Mouse (Mus musculus) megakaryocyte, embryonic 14.5 days (primary cell): ENCODE results near the gene Ccdc122. TPM values are rescaled to one million over a fixed set of nuclear protein-coding genes. Genes with fewer than 3 reads are reported as not detected.

ENCODE experiments used
- H3K27me3 ChIP-seq: replicated peaks from 2 replicates; pipeline ENCODE3; 2012; ENCODE audit warnings: inconsistent platforms
- H3K36me3 ChIP-seq: replicated peaks from 2 replicates; pipeline ENCODE3; 2012; ENCODE audit warnings: low read length, inconsistent platforms, mixed read lengths
- H3K4me1 ChIP-seq: 2 replicates; pipeline ENCODE4 v1.6.1; 2012; ENCODE audit warnings: inconsistent platforms
- H3K4me3 ChIP-seq: replicated peaks from 2 replicates; pipeline ENCODE3; 2012; ENCODE audit warnings: moderate library complexity, mild to moderate bottlenecking, inconsistent platforms
- H3K9me3 ChIP-seq: 2 replicates; pipeline ENCODE4 v1.6.1; 2012; ENCODE audit warnings: inconsistent platforms
- FLI1 ChIP-seq: IDR thresholded peaks from 2 replicates; pipeline ENCODE4 v1.6.1; 2012; ENCODE audit warnings: low read length, inconsistent platforms, mixed read lengths
- GATA1 ChIP-seq: IDR thresholded peaks from 3 replicates; pipeline ENCODE4 v1.6.1; 2012; ENCODE audit warnings: mixed read lengths, low read length, inconsistent platforms, borderline replicate concordance
- polyA plus RNA-seq: library from polyadenylated mRNA; stranded (reverse); fragments of >175 nt; gene quantifications from 2 replicates; pipeline ENCODE4 v1.2.3, GENCODE M21; 2012; ENCODE audit warnings: low replicate concordance; ENCODE audit not compliant: insufficient read depth

The Ccdc122 gene
- polyA plus RNA-seq, 1 experiment: 1.2 TPM

DNA sequence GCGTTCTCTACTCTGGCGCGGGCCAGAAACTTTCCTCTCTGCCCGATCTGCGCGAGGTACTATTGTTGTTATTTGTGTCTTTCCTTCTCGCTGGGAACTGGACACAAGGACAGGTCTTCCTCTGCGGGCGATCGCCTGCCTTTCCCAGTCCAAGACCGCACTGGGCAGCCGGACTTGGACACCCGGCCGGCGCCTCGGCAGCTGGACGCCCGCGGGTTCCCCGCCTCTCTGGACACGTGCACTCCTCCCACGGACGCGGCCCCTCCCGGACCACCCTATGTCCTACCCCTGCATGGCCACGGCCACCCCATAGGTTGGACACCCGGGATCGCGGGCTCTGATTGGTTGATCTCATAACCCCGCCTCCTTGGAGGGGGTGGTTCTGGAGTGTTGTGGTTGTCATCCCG is 120.9 kb downstream of the Ccdc122 start:
- H3K36me3 ChIP-seq: no peaks in the 10 kb centered on the region
- H3K4me1 ChIP-seq: peaks cover 19% of the 10 kb centered on the region
- H3K9me3 ChIP-seq: no peaks in the 10 kb centered on the region; the same call in 1 of the 2 replicates
- H3K4me3 ChIP-seq: peak overlapping the region; percentile 86
- TF ChIP-seq GATA1 (no peak), FLI1 (no peak)
- peaks cover 67% of the 10 kb centered on the region for H3K27me3 ChIP-seq

DNA sequence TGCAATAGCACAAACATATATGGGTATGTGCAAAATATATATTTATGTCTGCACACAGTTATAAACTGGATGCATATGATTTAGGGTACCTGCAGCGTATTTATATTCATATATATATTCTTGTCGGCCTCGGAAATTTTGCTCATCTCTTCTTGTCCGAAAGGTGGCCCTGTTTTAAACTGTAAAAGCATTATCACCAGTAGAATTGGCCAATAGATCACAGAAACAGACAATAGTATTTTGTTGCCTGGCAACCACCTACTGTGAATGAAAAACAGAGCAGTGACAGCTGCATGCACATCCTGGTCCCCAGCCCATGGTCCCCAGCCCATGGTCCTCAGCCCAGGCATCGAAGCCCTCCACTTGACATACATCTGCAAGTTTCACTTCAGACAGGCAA is 122.8 kb downstream of the Ccdc122 start:
- Histone ChIP-seq H3K9me3 (no peaks in the 10 kb centered on the region; the same call in 1 of the 2 replicates), H3K27me3 (peaks cover 69% of the 10 kb centered on the region), H3K36me3 (no peaks in the 10 kb centered on the region), H3K4me1 (peaks cover 19% of the 10 kb centered on the region), H3K4me3 (no peak overlapping the region)
- TF ChIP-seq FLI1 (no peak), GATA1 (no peak)

Other genes with a start within 250 kb of the Ccdc122 start
- 2.0 and 4.9 TPM in 2 replicates for gene Lacc1, start 132 bp downstream of the Ccdc122 start, polyA plus RNA-seq
- 0.13 TPM in 1 of 2 replicates, not detected in the other for gene Enox1, start 120.0 kb downstream of the Ccdc122 start, polyA plus RNA-seq